Mouse (Mus musculus): ENCODE measurements at regions not wholly inside any gene's neighbourhood (a gene's known extent, or its start where the extent isn't known, plus 50 kb on each side); places are given as distances from the start of the nearest gene placed in this dataset.

GRCm38 (mm10) chr3:52179686-52180085 lies 74.8 kb upstream of the Maml3 start:
- 3% methylated on average over 12 of the region's 12 CpGs for WGBS
- Histone ChIP-seq H3K27me3 (ENCODE audit: control insufficient read depth, insufficient read depth, low read length) (no peaks in the 10 kb centered on the region), H3K9me3 (ENCODE audit: control insufficient read depth, low read length) (no peaks in the 10 kb centered on the region), H3K4me3 (ENCODE audit: low read depth, low read length) (no peak overlapping the region), H3K36me3 (ENCODE audit: control insufficient read depth, insufficient read depth, low read length) (no peaks in the 10 kb centered on the region), H3K9ac (ENCODE audit: low read depth, low read length) (peak overlapping the region; percentile 37), H3K27ac (ENCODE audit: low read depth, low read length) (peak overlapping the region; percentile 89), H3K4me2 (replicated peaks; ENCODE audit: low read depth, low read length) (peak overlapping the region; percentile 26), H3K4me1 (replicated peaks; ENCODE audit: control insufficient read depth, insufficient read depth, low read length) (peaks cover 11% of the 10 kb centered on the region)
- ATAC-seq (ENCODE audit: low FRiP score) (peak; percentile 86), DNase-seq (ENCODE audit: low spot score) (peak; percentile 82)

- Histone ChIP-seq H3K4me1 (replicated peaks; ENCODE audit: control insufficient read depth, insufficient read depth, low read length) (peaks cover 11% of the 10 kb centered on the region), H3K4me2 (replicated peaks; ENCODE audit: low read depth, low read length) (peak overlapping the region; percentile 19; the same call in 1 of the 2 replicates), H3K27ac (ENCODE audit: low read depth, low read length) (peak overlapping the region; percentile 89), H3K4me3 (ENCODE audit: low read depth, low read length) (no peak overlapping the region), H3K9ac (ENCODE audit: low read depth, low read length) (peak overlapping the region; percentile 37; the same call in 1 of the 2 replicates), H3K9me3 (ENCODE audit: control insufficient read depth, low read length) (no peaks in the 10 kb centered on the region), H3K27me3 (ENCODE audit: control insufficient read depth, insufficient read depth, low read length) (no peaks in the 10 kb centered on the region), H3K36me3 (ENCODE audit: control insufficient read depth, insufficient read depth, low read length) (no peaks in the 10 kb centered on the region)
- DNase-seq (ENCODE audit: low spot score) (peak; percentile 48), ATAC-seq (ENCODE audit: low FRiP score) (peak; percentile 15; the same call in 1 of the 2 replicates)
- 21% methylated on average over 8 of the region's 8 CpGs for WGBS
Observed at GRCm38 (mm10) chr3:52180306-52180705, 75.4 kb upstream of the Maml3 start.

- DNase-seq (ENCODE audit: low spot score) (peak; percentile 77), ATAC-seq (ENCODE audit: low FRiP score) (peak; percentile 73)
- Histone ChIP-seq H3K4me1 (replicated peaks; ENCODE audit: control insufficient read depth, insufficient read depth, low read length) (peaks cover 11% of the 10 kb centered on the region), H3K4me3 (ENCODE audit: low read depth, low read length) (no peak overlapping the region), H3K36me3 (ENCODE audit: control insufficient read depth, insufficient read depth, low read length) (no peaks in the 10 kb centered on the region), H3K9ac (ENCODE audit: low read depth, low read length) (0 out of 2 replicates have a peak overlapping the region, but pooled peaks have one; percentile 1), H3K9me3 (ENCODE audit: control insufficient read depth, low read length) (no peaks in the 10 kb centered on the region), H3K27ac (ENCODE audit: low read depth, low read length) (peak overlapping the region; percentile 89), H3K27me3 (ENCODE audit: control insufficient read depth, insufficient read depth, low read length) (no peaks in the 10 kb centered on the region), H3K4me2 (replicated peaks; ENCODE audit: low read depth, low read length) (peak overlapping the region; percentile 19; the same call in 1 of the 2 replicates)
- 42% methylated on average over 10 of the region's 10 CpGs for WGBS
Observed at GRCm38 (mm10) chr3:52180785-52181184, 75.9 kb upstream of the Maml3 start.

GRCm38 (mm10) chr3:52181326-52182101 lies 76.6 kb upstream of the Maml3 start:
- Histone ChIP-seq H3K9me3 (ENCODE audit: control insufficient read depth, low read length) (no peaks in the 10 kb centered on the region), H3K9ac (ENCODE audit: low read depth, low read length) (no peak overlapping the region), H3K4me1 (replicated peaks; ENCODE audit: control insufficient read depth, insufficient read depth, low read length) (peaks cover 11% of the 10 kb centered on the region), H3K36me3 (ENCODE audit: control insufficient read depth, insufficient read depth, low read length) (no peaks in the 10 kb centered on the region), H3K4me3 (ENCODE audit: low read depth, low read length) (no peak overlapping the region), H3K27me3 (ENCODE audit: control insufficient read depth, insufficient read depth, low read length) (no peaks in the 10 kb centered on the region), H3K4me2 (replicated peaks; ENCODE audit: low read depth, low read length) (no peak overlapping the region), H3K27ac (ENCODE audit: low read depth, low read length) (peak overlapping the region; percentile 89; the same call in 1 of the 2 replicates)
- WGBS = 92% methylated on average over 9 of the region's 9 CpGs
- DNase-seq (ENCODE audit: low spot score) (no peak), ATAC-seq (ENCODE audit: low FRiP score) (no peak)

GRCm38 (mm10) chr3:52184241-52184640 lies 79.4 kb upstream of the Maml3 start:
- Histone ChIP-seq H3K4me1 (replicated peaks; ENCODE audit: control insufficient read depth, insufficient read depth, low read length) (peaks cover 14% of the 10 kb centered on the region), H3K4me3 (ENCODE audit: low read depth, low read length) (no peak overlapping the region), H3K9ac (ENCODE audit: low read depth, low read length) (no peak overlapping the region), H3K36me3 (ENCODE audit: control insufficient read depth, insufficient read depth, low read length) (no peaks in the 10 kb centered on the region), H3K27ac (ENCODE audit: low read depth, low read length) (no peak overlapping the region), H3K27me3 (ENCODE audit: control insufficient read depth, insufficient read depth, low read length) (no peaks in the 10 kb centered on the region), H3K9me3 (ENCODE audit: control insufficient read depth, low read length) (no peaks in the 10 kb centered on the region), H3K4me2 (replicated peaks; ENCODE audit: low read depth, low read length) (no peak overlapping the region)
- DNase-seq (ENCODE audit: low spot score) (no peak), ATAC-seq (ENCODE audit: low FRiP score) (no peak)
- 83% methylated on average over 12 of the region's 12 CpGs for WGBS

GRCm38 (mm10) chr3:52185351-52185750 lies 80.5 kb upstream of the Maml3 start:
- Histone ChIP-seq H3K4me1 (replicated peaks; ENCODE audit: control insufficient read depth, insufficient read depth, low read length) (peaks cover 10% of the 10 kb centered on the region), H3K27me3 (ENCODE audit: control insufficient read depth, insufficient read depth, low read length) (no peaks in the 10 kb centered on the region), H3K9me3 (ENCODE audit: control insufficient read depth, low read length) (no peaks in the 10 kb centered on the region), H3K4me2 (replicated peaks; ENCODE audit: low read depth, low read length) (no peak overlapping the region), H3K4me3 (ENCODE audit: low read depth, low read length) (no peak overlapping the region), H3K27ac (ENCODE audit: low read depth, low read length) (no peak overlapping the region), H3K36me3 (ENCODE audit: control insufficient read depth, insufficient read depth, low read length) (no peaks in the 10 kb centered on the region), H3K9ac (ENCODE audit: low read depth, low read length) (no peak overlapping the region)
- WGBS = 10% methylated on average over 2 of the region's 2 CpGs
- ATAC-seq (ENCODE audit: low FRiP score) = no peak
- DNase-seq (ENCODE audit: low spot score) = no peak

GRCm38 (mm10) chr3:52187401-52187801 lies 80.7 kb upstream of the Foxo1 start:
- ATAC-seq (ENCODE audit: low FRiP score) = peak; percentile 28
- H3K36me3 ChIP-seq (ENCODE audit: control insufficient read depth, insufficient read depth, low read length) = no peaks in the 10 kb centered on the region
- WGBS = 34% methylated on average over 4 of the region's 4 CpGs
- no peak overlapping the region for H3K4me2 ChIP-seq (replicated peaks; ENCODE audit: low read depth, low read length)
- peaks cover 5% of the 10 kb centered on the region; the same call in 1 of the 2 replicates for H3K4me1 ChIP-seq (replicated peaks; ENCODE audit: control insufficient read depth, insufficient read depth, low read length)
- peak overlapping the region; percentile 5; the same call in 1 of the 2 replicates for H3K9ac ChIP-seq (ENCODE audit: low read depth, low read length)
- no peaks in the 10 kb centered on the region for H3K27me3 ChIP-seq (ENCODE audit: control insufficient read depth, insufficient read depth, low read length)
- H3K27ac ChIP-seq (ENCODE audit: low read depth, low read length) = peak overlapping the region; percentile 48; the same call in 1 of the 2 replicates
- no peak overlapping the region for H3K4me3 ChIP-seq (ENCODE audit: low read depth, low read length)
- peak; percentile 58 for DNase-seq (ENCODE audit: low spot score)
- no peaks in the 10 kb centered on the region for H3K9me3 ChIP-seq (ENCODE audit: control insufficient read depth, low read length)

- DNase-seq (ENCODE audit: low spot score) (no peak), ATAC-seq (ENCODE audit: low FRiP score) (no peak)
- H3K27me3 ChIP-seq (ENCODE audit: control insufficient read depth, insufficient read depth, low read length) = no peaks in the 10 kb centered on the region
- H3K36me3 ChIP-seq (ENCODE audit: control insufficient read depth, insufficient read depth, low read length) = no peaks in the 10 kb centered on the region
- 92% methylated on average over 6 of the region's 6 CpGs for WGBS
- peaks cover 5% of the 10 kb centered on the region; the same call in 1 of the 2 replicates for H3K4me1 ChIP-seq (replicated peaks; ENCODE audit: control insufficient read depth, insufficient read depth, low read length)
- H3K4me2 ChIP-seq (replicated peaks; ENCODE audit: low read depth, low read length) = no peak overlapping the region
- H3K9ac ChIP-seq (ENCODE audit: low read depth, low read length) = no peak overlapping the region
- H3K27ac ChIP-seq (ENCODE audit: low read depth, low read length) = no peak overlapping the region
- no peak overlapping the region for H3K4me3 ChIP-seq (ENCODE audit: low read depth, low read length)
- no peaks in the 10 kb centered on the region for H3K9me3 ChIP-seq (ENCODE audit: control insufficient read depth, low read length)
Observed at GRCm38 (mm10) chr3:52188303-52188702, 79.8 kb upstream of the Foxo1 start.

- no peak for DNase-seq (ENCODE audit: low spot score)
- WGBS = 89% methylated on average over 6 of the region's 6 CpGs
- no peak for ATAC-seq (ENCODE audit: low FRiP score)
Observed at GRCm38 (mm10) chr3:52189016-52189415, 79.1 kb upstream of the Foxo1 start.

More at GRCm38 (mm10) chr3:52189016-52189415, 79.1 kb upstream of the Foxo1 start:
- H3K4me1 ChIP-seq (replicated peaks; ENCODE audit: control insufficient read depth, insufficient read depth, low read length) = peaks cover 5% of the 10 kb centered on the region; the same call in 1 of the 2 replicates
- H3K27me3 ChIP-seq (ENCODE audit: control insufficient read depth, insufficient read depth, low read length) = no peaks in the 10 kb centered on the region
- H3K9me3 ChIP-seq (ENCODE audit: control insufficient read depth, low read length) = no peaks in the 10 kb centered on the region
- no peak overlapping the region for H3K4me3 ChIP-seq (ENCODE audit: low read depth, low read length)
- H3K4me2 ChIP-seq (replicated peaks; ENCODE audit: low read depth, low read length) = no peak overlapping the region
- no peaks in the 10 kb centered on the region for H3K36me3 ChIP-seq (ENCODE audit: control insufficient read depth, insufficient read depth, low read length)
- H3K27ac ChIP-seq (ENCODE audit: low read depth, low read length) = no peak overlapping the region
- no peak overlapping the region for H3K9ac ChIP-seq (ENCODE audit: low read depth, low read length)
